Mouse (Mus musculus) liver, adult 2 months (tissue): ENCODE results near the gene Rapgefl1.

Source experiments
- CTCF ChIP-seq: fragments of 200-500 bp; IDR thresholded peaks from 2 replicates; pipeline ENCODE4 v1.5.1; 2011; ENCODE audit warnings: low read depth, low read length, control low read depth
- POLR2A ChIP-seq: fragments of 200-500 bp; IDR thresholded peaks from 2 replicates; pipeline ENCODE4 v1.6.1; 2011; ENCODE audit warnings: low read length, control low read depth; ENCODE audit not compliant: insufficient read depth; ENCODE audit errors: extremely low read depth

- TF ChIP-seq CTCF (no peak), POLR2A (no peak)
Measured at GRCm38 (mm10) chr11:98902621-98903245, 66.1 kb downstream of the Rapgefl1 start.
